Mouse (Mus musculus) hindbrain, embryonic 14.5 days (tissue): ENCODE results near the gene 9630041A04Rik. TPM values are rescaled to one million over a fixed set of nuclear protein-coding genes. Genes with fewer than 3 reads are reported as not detected.

Experiments used
- ATAC-seq: fragments of 200-750 bp; cut with Nextera tagmentation; 2 replicates; pipeline ENCODE4 v1.8.0; 2017; ENCODE audit warnings: moderate number of reproducible peaks, mild to moderate bottlenecking, moderate TSS enrichment, moderate library complexity; ENCODE audit not compliant: low FRiP score
- DNase-seq: peaks from one replicate; pipeline ENCODE4 v3.0.0-alpha.2; 2015; ENCODE audit warnings: low spot score
- H3K27ac ChIP-seq: fragments of 300-500 bp; sonication (generic); 2 replicates; pipeline ENCODE4 v1.5.1; 2014; ENCODE audit warnings: mild to moderate bottlenecking, moderate library complexity
- H3K27me3 ChIP-seq: fragments of 300-500 bp; sonication (generic); 2 replicates; pipeline ENCODE4 v1.6.1; 2014; ENCODE audit warnings: mild to moderate bottlenecking, low read length, mixed read lengths; ENCODE audit not compliant: control insufficient read depth, insufficient read depth
- H3K36me3 ChIP-seq: fragments of 300-500 bp; sonication (generic); replicated peaks from 2 replicates; pipeline ENCODE4 v1.6.1; 2014; ENCODE audit not compliant: control insufficient read depth, insufficient read depth
- H3K4me1 ChIP-seq: fragments of 300-500 bp; sonication (generic); replicated peaks from 2 replicates; pipeline ENCODE4 v1.6.1; 2014; ENCODE audit warnings: antibody characterized with exemption, low read length, mixed read lengths; ENCODE audit not compliant: control insufficient read depth, insufficient read depth
- H3K4me2 ChIP-seq: fragments of 300-500 bp; sonication (generic); replicated peaks from 2 replicates; pipeline ENCODE4 v1.6.1; 2014; ENCODE audit warnings: mild to moderate bottlenecking, moderate library complexity
- H3K4me3 ChIP-seq: fragments of 300-500 bp; sonication (generic); replicated peaks from 2 replicates; pipeline ENCODE4 v1.5.1; 2014; ENCODE audit warnings: mild to moderate bottlenecking, low read length
- H3K9ac ChIP-seq: fragments of 300-500 bp; sonication (generic); 2 replicates; pipeline ENCODE4 v1.6.1; 2014
- H3K9me3 ChIP-seq: fragments of 300-500 bp; sonication (generic); 2 replicates; pipeline ENCODE4 v1.6.1; 2016; ENCODE audit warnings: low read length; ENCODE audit not compliant: control insufficient read depth
- WGBS: fragments of 180-500 bp; shearing (Covaris S2); extraction: QIAGEN DNeasy Blood & Tissue Kit; methylation state at CpG from one replicate; pipeline ENCODE4 v1.1.7; 2014; 5-methylcytosine and 5-hydroxymethylcytosine counted together
- polyA plus RNA-seq: library from polyadenylated mRNA; unstranded; fragments of >200 nt; fragmentation: Nextera tagmentation; extraction: Ambion mirVana; gene quantifications from 2 replicates; pipeline ENCODE4 v1.2.1, GENCODE M21; 2014

The 9630041A04Rik gene
- polyA plus RNA-seq, 1 experiment from 2014 or later = 0.29 TPM

DNA sequence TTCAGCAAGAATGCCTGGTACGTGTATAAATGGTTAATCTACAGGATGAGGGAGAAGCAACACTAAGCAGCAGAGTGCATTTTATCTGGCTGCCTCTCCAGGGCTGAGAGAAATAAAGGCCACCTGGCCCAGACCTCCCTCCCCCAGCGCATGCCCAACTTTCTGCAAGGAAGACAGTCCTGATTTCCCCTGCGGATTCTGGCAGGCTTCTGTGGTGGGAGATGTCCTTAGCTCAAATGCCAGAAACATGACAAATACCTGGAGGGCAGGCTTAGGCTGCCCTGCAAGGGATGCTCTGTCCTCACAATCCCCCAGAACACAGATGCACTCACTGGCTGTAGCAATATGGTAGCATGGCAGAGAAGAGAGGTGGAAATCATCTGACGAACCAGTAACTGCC is 76.4 kb downstream of the 9630041A04Rik start:
- no peak for DNase-seq
- no peak for ATAC-seq

DNA sequence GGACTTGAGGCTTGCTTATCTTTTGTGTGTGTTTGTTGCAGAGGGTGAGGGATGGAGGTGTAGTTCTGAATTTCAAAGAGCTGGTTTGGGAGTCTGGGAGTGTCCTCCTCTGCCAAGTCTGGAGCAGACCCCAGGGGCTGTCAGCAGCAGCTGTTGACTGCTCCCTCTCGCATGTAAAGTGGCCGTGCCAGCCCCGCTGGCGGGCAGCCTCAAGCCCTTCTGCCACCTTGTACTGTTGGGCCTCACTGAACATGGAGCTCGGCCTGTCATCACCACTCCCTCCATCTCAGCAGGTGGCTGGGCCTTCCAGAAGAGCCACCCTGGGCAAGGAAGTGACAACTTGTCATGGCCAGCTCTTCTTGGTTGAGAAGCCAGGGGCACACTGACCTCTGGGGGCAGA is 77.4 kb downstream of the 9630041A04Rik start:
- Histone ChIP-seq H3K27ac (0 out of 2 replicates have a peak overlapping the region, but pooled peaks have one; percentile 20), H3K36me3 (no peaks in the 10 kb centered on the region), H3K9ac (no peak overlapping the region), H3K9me3 (no peaks in the 10 kb centered on the region), H3K4me2 (no peak overlapping the region), H3K4me1 (peaks cover 19% of the 10 kb centered on the region), H3K4me3 (no peak overlapping the region), H3K27me3 (no peaks in the 10 kb centered on the region)
- peak; percentile 57 for DNase-seq
- WGBS = 18% methylated on average over 5 of the region's 5 CpGs
- ATAC-seq = peak; percentile 78; the same call in 1 of the 2 replicates

More for the DNA sequence above, 76.4 kb downstream of the 9630041A04Rik start:
- H3K4me2 ChIP-seq = no peak overlapping the region
- WGBS = 83% methylated on average over 4 of the region's 4 CpGs
- H3K4me3 ChIP-seq = no peak overlapping the region
- H3K36me3 ChIP-seq = no peaks in the 10 kb centered on the region
- no peaks in the 10 kb centered on the region for H3K9me3 ChIP-seq
- peaks cover 19% of the 10 kb centered on the region for H3K4me1 ChIP-seq
- H3K9ac ChIP-seq = no peak overlapping the region
- no peak overlapping the region for H3K27ac ChIP-seq
- H3K27me3 ChIP-seq = no peaks in the 10 kb centered on the region

- Histone ChIP-seq H3K9ac (no peak overlapping the region), H3K9me3 (no peaks in the 10 kb centered on the region), H3K4me3 (no peak overlapping the region), H3K27ac (no peak overlapping the region), H3K4me1 (peaks cover 11% of the 10 kb centered on the region), H3K27me3 (no peaks in the 10 kb centered on the region), H3K4me2 (no peak overlapping the region), H3K36me3 (no peaks in the 10 kb centered on the region)
- WGBS = 84% methylated on average over 3 of the region's 3 CpGs
- ATAC-seq (no peak), DNase-seq (no peak)
These were observed 78.5 kb downstream of the 9630041A04Rik start for GRCm38 (mm10) chr9:101940182-101940581.

- peaks cover 11% of the 10 kb centered on the region for H3K4me1 ChIP-seq
- ATAC-seq = no peak
- no peaks in the 10 kb centered on the region for H3K9me3 ChIP-seq
- H3K27me3 ChIP-seq = no peaks in the 10 kb centered on the region
- H3K4me3 ChIP-seq = no peak overlapping the region
- H3K9ac ChIP-seq = no peak overlapping the region
- H3K4me2 ChIP-seq = no peak overlapping the region
- no peaks in the 10 kb centered on the region for H3K36me3 ChIP-seq
- H3K27ac ChIP-seq = no peak overlapping the region
- DNase-seq = no peak
- WGBS = 86% methylated on average over 9 of the region's 9 CpGs
These were observed 80.5 kb downstream of the 9630041A04Rik start for GRCm38 (mm10) chr9:101942058-101942669.

DNA sequence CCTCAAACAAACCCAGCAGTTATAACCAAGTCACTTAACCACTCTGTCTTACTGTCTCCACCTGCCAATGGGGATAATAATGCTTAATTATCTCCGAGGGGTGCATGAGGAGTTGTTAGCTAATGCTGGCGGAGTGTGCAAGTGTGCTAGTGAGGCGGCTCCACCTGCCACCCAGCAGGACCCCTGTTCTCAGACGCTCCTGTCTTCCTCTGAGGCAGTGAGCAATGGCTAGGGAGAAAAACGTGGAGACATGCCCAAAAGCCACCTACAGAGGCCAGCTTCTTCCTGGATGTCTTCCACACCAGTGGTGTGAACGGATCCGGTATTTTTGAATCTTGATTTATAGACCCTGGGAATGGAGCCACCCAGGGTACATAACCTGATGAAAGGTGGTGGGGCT is 83.7 kb downstream of the 9630041A04Rik start:
- Histone ChIP-seq H3K27ac (no peak overlapping the region), H3K4me3 (no peak overlapping the region), H3K9me3 (no peaks in the 10 kb centered on the region), H3K9ac (no peak overlapping the region), H3K4me2 (no peak overlapping the region), H3K36me3 (no peaks in the 10 kb centered on the region), H3K4me1 (0 out of 2 replicates have a peak, but pooled peaks cover 5% of the 10 kb centered on the region), H3K27me3 (no peaks in the 10 kb centered on the region)
- DNase-seq = no peak
- 42% methylated on average over 7 of the region's 7 CpGs for WGBS
- no peak for ATAC-seq

DNA sequence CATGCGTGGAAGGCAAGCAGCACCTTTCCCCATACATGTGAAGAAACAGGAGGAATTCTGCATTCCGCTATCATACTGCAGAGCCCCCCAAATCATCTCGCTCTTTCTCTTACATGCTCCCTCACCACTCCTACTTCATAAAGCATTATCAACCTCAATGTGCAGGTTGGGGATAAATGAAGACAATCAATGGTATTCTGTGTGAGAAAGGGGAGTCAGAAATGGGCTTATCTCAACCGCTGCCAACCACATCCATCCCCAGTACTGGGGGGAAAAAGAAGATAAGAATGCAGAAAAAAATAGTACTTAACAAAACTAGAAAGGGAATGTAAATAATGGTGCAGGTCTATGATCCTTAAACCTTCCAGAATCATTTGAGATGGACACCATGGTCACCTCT is 84.2 kb downstream of the 9630041A04Rik start:
- H3K36me3 ChIP-seq = no peaks in the 10 kb centered on the region
- no peak overlapping the region for H3K4me3 ChIP-seq
- no peak for DNase-seq
- H3K4me1 ChIP-seq = 0 out of 2 replicates have a peak, but pooled peaks cover 5% of the 10 kb centered on the region
- no peaks in the 10 kb centered on the region for H3K27me3 ChIP-seq
- WGBS = 89% methylated on average over 4 of the region's 4 CpGs
- no peak for ATAC-seq
- H3K9me3 ChIP-seq = no peaks in the 10 kb centered on the region
- H3K4me2 ChIP-seq = no peak overlapping the region
- no peak overlapping the region for H3K9ac ChIP-seq
- no peak overlapping the region for H3K27ac ChIP-seq

- 9% methylated on average over 3 of the region's 3 CpGs for WGBS
- no peak overlapping the region for H3K27ac ChIP-seq
- ATAC-seq = no peak
These were observed 88.5 kb downstream of the 9630041A04Rik start for GRCm38 (mm10) chr9:101950101-101950500.

DNA sequence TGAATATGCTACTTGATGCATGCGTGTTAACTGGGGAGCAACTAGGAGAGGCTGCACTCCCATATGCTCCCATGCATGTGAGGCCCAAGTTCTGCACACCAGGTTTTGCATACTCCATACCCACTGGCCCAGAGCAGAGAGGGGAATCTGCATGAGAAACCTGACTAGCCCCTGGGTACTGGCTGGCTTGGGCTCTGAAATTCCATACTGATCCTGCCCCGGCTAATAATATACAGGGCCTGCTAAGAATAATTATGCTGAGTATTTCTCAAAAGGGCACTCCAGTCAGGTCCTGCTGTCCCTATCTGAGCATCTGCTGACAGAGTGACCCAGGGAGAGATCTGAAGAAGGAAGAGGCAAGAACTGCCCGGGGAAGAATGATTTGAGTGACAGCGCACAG is 92.9 kb downstream of the 9630041A04Rik start:
- no peaks in the 10 kb centered on the region for H3K9me3 ChIP-seq
- no peak overlapping the region for H3K4me3 ChIP-seq
- ATAC-seq (no peak), DNase-seq (no peak)
- H3K36me3 ChIP-seq = no peaks in the 10 kb centered on the region
- H3K27me3 ChIP-seq = no peaks in the 10 kb centered on the region
- H3K9ac ChIP-seq = no peak overlapping the region
- peaks cover 8% of the 10 kb centered on the region; the same call in 1 of the 2 replicates for H3K4me1 ChIP-seq
- WGBS = 54% methylated on average over 4 of the region's 4 CpGs
- no peak overlapping the region for H3K4me2 ChIP-seq
- H3K27ac ChIP-seq = peak overlapping the region; percentile 26; the same call in 1 of the 2 replicates

More at GRCm38 (mm10) chr9:101950101-101950500, 88.5 kb downstream of the 9630041A04Rik start:
- Histone ChIP-seq H3K4me3 (no peak overlapping the region), H3K36me3 (no peaks in the 10 kb centered on the region), H3K27me3 (no peaks in the 10 kb centered on the region), H3K9me3 (no peaks in the 10 kb centered on the region), H3K4me1 (0 out of 2 replicates have a peak, but pooled peaks cover 7% of the 10 kb centered on the region), H3K9ac (no peak overlapping the region), H3K4me2 (no peak overlapping the region)
- DNase-seq = no peak

DNA sequence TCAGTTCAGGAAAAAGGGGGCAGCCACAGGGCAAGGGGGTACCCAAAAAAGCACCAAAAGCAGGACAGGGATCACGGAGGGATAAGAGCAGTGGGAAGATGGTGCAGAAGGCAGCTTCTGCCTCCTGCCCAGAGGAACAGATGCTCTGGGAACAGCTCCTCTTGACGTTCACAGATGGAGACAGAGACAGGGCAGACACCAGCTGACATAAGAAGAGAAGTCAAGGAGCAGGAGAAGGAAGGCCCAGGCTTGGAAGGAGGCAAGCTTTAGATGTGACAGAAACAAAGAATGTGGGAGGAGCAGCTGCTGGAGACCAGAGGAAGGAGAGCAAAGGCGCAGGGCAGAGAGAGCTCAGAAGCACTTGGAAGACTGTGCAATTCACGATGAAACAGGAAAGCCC is 94.6 kb downstream of the 9630041A04Rik start:
- Histone ChIP-seq H3K9me3 (no peaks in the 10 kb centered on the region), H3K27me3 (no peaks in the 10 kb centered on the region), H3K4me1 (peaks cover 8% of the 10 kb centered on the region; the same call in 1 of the 2 replicates), H3K36me3 (no peaks in the 10 kb centered on the region), H3K4me2 (no peak overlapping the region), H3K4me3 (no peak overlapping the region), H3K9ac (no peak overlapping the region), H3K27ac (peak overlapping the region; percentile 38; the same call in 1 of the 2 replicates)
- DNase-seq (no peak), ATAC-seq (no peak)
- 36% methylated on average over 4 of the region's 4 CpGs for WGBS
